Mouse (Mus musculus): ENCODE data around the gene Sctr.

- no peak for TF ChIP-seq GATA1 (IDR thresholded peaks at IDR 0.05; ENCODE audit: borderline replicate concordance, low read length)
- TF ChIP-seq FLI1 (IDR thresholded peaks at IDR 0.05; ENCODE audit: low read length), result no peak
Observed at GRCm38 (mm10) chr1:120099483-120099882, 92.8 kb downstream of the Sctr start.

Data from megakaryocyte, embryonic 14.5 days (primary cell).